Mouse (Mus musculus) hindbrain, embryonic 10.5 days (tissue): ENCODE data around the gene Trim17. TPM values are rescaled to one million over a fixed set of nuclear protein-coding genes. Genes with fewer than 3 reads are reported as not detected.
A peak's percentile ranks its signal among the peaks of the same experiment; 100 is the strongest.

Experiments used
- DNase-seq: peaks from one replicate; pipeline ENCODE4 v3.0.0-alpha.2; 2017; ENCODE audit warnings: low spot score
- H3K27ac ChIP-seq: fragments of 300-500 bp; sonication (generic); 2 replicates; pipeline ENCODE4 v1.5.1; 2016; ENCODE audit warnings: mild to moderate bottlenecking, moderate library complexity
- H3K27me3 ChIP-seq: fragments of 300-500 bp; sonication (generic); 2 replicates; pipeline ENCODE4 v1.6.1; 2016; ENCODE audit warnings: mild to moderate bottlenecking; ENCODE audit not compliant: poor library complexity, insufficient read depth, severe bottlenecking
- H3K36me3 ChIP-seq: fragments of 300-500 bp; sonication (generic); 2 replicates; pipeline ENCODE4 v1.6.1; 2016; ENCODE audit warnings: mild to moderate bottlenecking, moderate library complexity
- H3K4me1 ChIP-seq: fragments of 300-500 bp; sonication (generic); replicated peaks from 2 replicates; pipeline ENCODE4 v1.6.1; 2016; ENCODE audit warnings: mild to moderate bottlenecking
- H3K4me3 ChIP-seq: fragments of 300-500 bp; sonication (generic); 2 replicates; pipeline ENCODE4 v1.5.1; 2016; ENCODE audit warnings: mild to moderate bottlenecking, moderate library complexity
- H3K9me3 ChIP-seq: fragments of 300-500 bp; sonication (generic); 2 replicates; pipeline ENCODE4 v1.6.1; 2016; ENCODE audit warnings: mild to moderate bottlenecking, moderate library complexity
- WGBS: fragments of 180-500 bp; shearing (Covaris S2); methylation state at CpG from one replicate; pipeline ENCODE4 v1.1.7; 2016; 5-methylcytosine and 5-hydroxymethylcytosine counted together
- polyA plus RNA-seq: library from polyadenylated mRNA; unstranded; fragments of >200 nt; fragmentation: Nextera tagmentation; extraction: Ambion mirVana; gene quantifications from 2 replicates; pipeline ENCODE4 v1.2.1, GENCODE M21; 2016

The Trim17 gene
- 0.41 and 0.85 TPM in 2 replicates for polyA plus RNA-seq

GRCm38 (mm10) chr11:58954420-58955142, at the start of gene Trim17, which contains the start of gene Hist3h2a:
Trim17 (plus strand) TSS chr11:58954685.
Hist3h2a (plus strand) TSS chr11:58954685.
- peak within 1 kb of the TSS; percentile 97 for H3K27ac ChIP-seq
- peaks cover 47% of the 10 kb centered on the region for H3K4me1 ChIP-seq
- WGBS: under 1% methylated on average over 49 of the region's 49 CpGs
- H3K27me3 ChIP-seq: peaks cover 9% of the 10 kb centered on the region
- H3K36me3 ChIP-seq: peaks cover 15% of the 10 kb centered on the region
- peak; percentile 86 for DNase-seq
- no peaks in the 10 kb centered on the region for H3K9me3 ChIP-seq
- H3K4me3 ChIP-seq: peak within 1 kb of the TSS; percentile 89

- no peaks in the 10 kb centered on the region for H3K27me3 ChIP-seq
- no peaks in the 10 kb centered on the region for H3K9me3 ChIP-seq
- H3K4me3 ChIP-seq: no peak overlapping the region
- peaks cover 13% of the 10 kb centered on the region for H3K4me1 ChIP-seq
- no peak overlapping the region for H3K27ac ChIP-seq
- peak; percentile 12 for DNase-seq
- 43% methylated on average over 6 of the region's 6 CpGs for WGBS
- peaks cover 27% of the 10 kb centered on the region for H3K36me3 ChIP-seq
Measured at GRCm38 (mm10) chr11:58904838-58905237, 49.6 kb upstream of the Trim17 start.

GRCm38 (mm10) chr11:58913776-58914175, 40.7 kb upstream of the Trim17 start:
- peak overlapping the region; percentile 84 for H3K27ac ChIP-seq
- peaks cover 2% of the 10 kb centered on the region; the same call in 1 of the 2 replicates for H3K27me3 ChIP-seq
- DNase-seq: no peak

GRCm38 (mm10) chr11:58914461-58915028, 39.9 kb upstream of the Trim17 start:
- Histone ChIP-seq H3K27ac (peak overlapping the region; percentile 84), H3K27me3 (peaks cover 2% of the 10 kb centered on the region; the same call in 1 of the 2 replicates), H3K4me3 (peak overlapping the region; percentile 48), H3K36me3 (no peaks in the 10 kb centered on the region), H3K4me1 (peaks cover 10% of the 10 kb centered on the region), H3K9me3 (no peaks in the 10 kb centered on the region)
- peak; percentile 40 for DNase-seq
- 17% methylated on average over 17 of the region's 17 CpGs for WGBS

More at GRCm38 (mm10) chr11:58913776-58914175, 40.7 kb upstream of the Trim17 start:
- Histone ChIP-seq H3K4me3 (peak overlapping the region; percentile 48; the same call in 1 of the 2 replicates), H3K9me3 (no peaks in the 10 kb centered on the region), H3K36me3 (no peaks in the 10 kb centered on the region), H3K4me1 (peaks cover 10% of the 10 kb centered on the region)
- 54% methylated on average over 1 of the region's 1 CpGs for WGBS

- peaks cover 2% of the 10 kb centered on the region; the same call in 1 of the 2 replicates for H3K27me3 ChIP-seq
- H3K4me3 ChIP-seq: no peak overlapping the region
- no peaks in the 10 kb centered on the region for H3K36me3 ChIP-seq
- WGBS: 56% methylated on average over 14 of the region's 14 CpGs
- peaks cover 10% of the 10 kb centered on the region for H3K4me1 ChIP-seq
- H3K9me3 ChIP-seq: no peaks in the 10 kb centered on the region
- H3K27ac ChIP-seq: no peak overlapping the region
- DNase-seq: peak; percentile 36
Measured at GRCm38 (mm10) chr11:58916879-58917744, 37.4 kb upstream of the Trim17 start.

GRCm38 (mm10) chr11:58917745-58918366, 36.6 kb upstream of the Trim17 start, which contains the start of gene Btnl10:
Btnl10 (plus strand) TSS chr11:58917908.
- H3K27ac ChIP-seq: no peak within 1 kb of the TSS
- no peak for DNase-seq
- no peaks in the 10 kb centered on the region for H3K9me3 ChIP-seq
- peaks cover 2% of the 10 kb centered on the region; the same call in 1 of the 2 replicates for H3K27me3 ChIP-seq
- 87% methylated on average over 12 of the region's 12 CpGs for WGBS
- H3K4me1 ChIP-seq: peaks cover 10% of the 10 kb centered on the region
- no peak within 1 kb of the TSS for H3K4me3 ChIP-seq
- no peaks in the 10 kb centered on the region for H3K36me3 ChIP-seq

- H3K9me3 ChIP-seq: no peaks in the 10 kb centered on the region
- peaks cover 2% of the 10 kb centered on the region; the same call in 1 of the 2 replicates for H3K27me3 ChIP-seq
- no peak overlapping the region for H3K4me3 ChIP-seq
- peaks cover 10% of the 10 kb centered on the region for H3K4me1 ChIP-seq
- DNase-seq: no peak
- H3K36me3 ChIP-seq: no peaks in the 10 kb centered on the region
- H3K27ac ChIP-seq: no peak overlapping the region
- WGBS: 78% methylated on average over 5 of the region's 5 CpGs
Measured at GRCm38 (mm10) chr11:58918759-58919158, 35.7 kb upstream of the Trim17 start.

GRCm38 (mm10) chr11:58922420-58922819, 32.1 kb upstream of the Trim17 start:
- Histone ChIP-seq H3K36me3 (no peaks in the 10 kb centered on the region), H3K4me1 (no peaks in the 10 kb centered on the region), H3K27me3 (no peaks in the 10 kb centered on the region), H3K9me3 (no peaks in the 10 kb centered on the region), H3K4me3 (no peak overlapping the region), H3K27ac (no peak overlapping the region)
- 86% methylated on average over 9 of the region's 9 CpGs for WGBS
- DNase-seq: no peak

- 73% methylated on average over 3 of the region's 3 CpGs for WGBS
- Histone ChIP-seq H3K36me3 (peaks cover 11% of the 10 kb centered on the region), H3K4me3 (no peak overlapping the region)
Measured at GRCm38 (mm10) chr11:58926651-58927050, 27.8 kb upstream of the Trim17 start.

GRCm38 (mm10) chr11:58927053-58927452, 27.4 kb upstream of the Trim17 start:
- H3K4me3 ChIP-seq: no peak overlapping the region
- H3K9me3 ChIP-seq: no peaks in the 10 kb centered on the region
- H3K4me1 ChIP-seq: peaks cover 9% of the 10 kb centered on the region; the same call in 1 of the 2 replicates
- no peak overlapping the region for H3K27ac ChIP-seq
- no peaks in the 10 kb centered on the region for H3K27me3 ChIP-seq
- no peak for DNase-seq
- 81% methylated on average over 2 of the region's 2 CpGs for WGBS
- peaks cover 15% of the 10 kb centered on the region for H3K36me3 ChIP-seq

More at GRCm38 (mm10) chr11:58926651-58927050, 27.8 kb upstream of the Trim17 start:
- no peak overlapping the region for H3K27ac ChIP-seq
- peaks cover 9% of the 10 kb centered on the region; the same call in 1 of the 2 replicates for H3K4me1 ChIP-seq
- H3K9me3 ChIP-seq: no peaks in the 10 kb centered on the region
- no peaks in the 10 kb centered on the region for H3K27me3 ChIP-seq
- no peak for DNase-seq

GRCm38 (mm10) chr11:58927790-58928651, 26.5 kb upstream of the Trim17 start:
- Histone ChIP-seq H3K4me1 (peaks cover 9% of the 10 kb centered on the region; the same call in 1 of the 2 replicates), H3K36me3 (peaks cover 25% of the 10 kb centered on the region), H3K9me3 (no peaks in the 10 kb centered on the region), H3K27ac (peak overlapping the region; percentile 80), H3K4me3 (peak overlapping the region; percentile 31), H3K27me3 (no peaks in the 10 kb centered on the region)
- DNase-seq: peak; percentile 83
- WGBS: 40% methylated on average over 20 of the region's 20 CpGs
